Mouse (Mus musculus) heart, adult 11 months (tissue): ENCODE measurements around the gene Nradd.

Experiments used
- DNase-seq: peaks from one replicate; pipeline ENCODE4 v3.0.0; 2022

Gene Nradd

GRCm38 (mm10) chr9:110583521-110583920, 40.7 kb downstream of the Nradd start:
- DNase-seq = no peak

GRCm38 (mm10) chr9:110582161-110582560, 42.1 kb downstream of the Nradd start:
- DNase-seq = no peak
